Mouse (Mus musculus): ENCODE measurements at regions not wholly inside any gene's neighbourhood (a gene's known extent, or its start where the extent isn't known, plus 50 kb on each side); places are given as distances from the start of the nearest gene placed in this dataset.

DNA sequence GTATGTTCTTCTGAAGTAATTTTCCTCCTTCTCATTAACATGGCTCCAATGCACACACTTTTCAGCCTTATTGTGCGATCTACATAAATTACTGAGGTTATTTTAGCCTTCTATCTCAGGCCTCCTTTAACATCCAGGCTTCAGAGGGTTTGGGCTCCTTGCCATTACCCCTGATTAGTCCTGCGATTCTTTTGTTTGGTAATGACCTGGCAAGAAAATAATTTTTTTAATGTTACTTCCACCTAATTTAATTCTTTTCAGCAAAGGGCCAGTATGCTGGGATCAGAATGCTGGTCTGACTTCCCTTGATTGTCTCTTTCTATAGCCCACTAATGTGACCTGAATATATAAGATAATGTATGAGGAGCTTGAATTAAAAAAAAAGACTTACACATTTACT is 739.4 kb downstream of the Tbl1xr1 start:
- H3K27ac ChIP-seq (ENCODE audit: low read length), result no peak overlapping the region
- 14% methylated on average over 2 of the region's 2 CpGs for WGBS
- ATAC-seq, result peak; percentile 86
- no peak overlapping the region for H3K4me2 ChIP-seq (ENCODE audit: low read length)
- no peak overlapping the region for H3K9ac ChIP-seq (replicated peaks; ENCODE audit: low read depth, low read length)
- no peaks in the 10 kb centered on the region for H3K36me3 ChIP-seq (ENCODE audit: control insufficient read depth, insufficient read depth)
- no peaks in the 10 kb centered on the region for H3K9me3 ChIP-seq (ENCODE audit: control insufficient read depth, low read length)
- H3K4me1 ChIP-seq (replicated peaks; ENCODE audit: control insufficient read depth, insufficient read depth, low read length), result no peaks in the 10 kb centered on the region
- no peaks in the 10 kb centered on the region for H3K27me3 ChIP-seq (replicated peaks; ENCODE audit: control insufficient read depth, insufficient read depth, low read length)
- H3K4me3 ChIP-seq (replicated peaks; ENCODE audit: low read length), result no peak overlapping the region

DNA sequence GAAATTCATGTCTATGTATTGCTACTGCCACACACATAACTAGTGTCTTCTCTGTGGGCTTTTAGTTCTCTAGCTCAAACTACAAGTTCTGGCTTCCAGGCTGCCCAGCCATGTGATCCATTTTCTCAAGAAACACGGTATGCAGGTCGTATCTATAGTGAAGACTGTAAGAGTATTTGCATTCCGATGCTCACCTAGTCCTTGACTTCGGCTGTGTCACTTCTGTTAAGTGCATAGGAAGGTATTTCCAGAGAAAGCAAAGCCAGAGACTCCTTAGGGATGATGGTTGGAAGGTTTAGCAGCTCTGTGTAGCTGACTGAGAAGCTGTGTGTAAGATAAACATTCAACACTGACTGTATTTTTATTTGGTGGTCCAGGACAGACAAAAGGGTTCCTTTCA is 750.0 kb downstream of the Tbl1xr1 start:
- Histone ChIP-seq H3K4me1 (replicated peaks; ENCODE audit: control insufficient read depth, insufficient read depth, low read length) (no peaks in the 10 kb centered on the region), H3K27me3 (replicated peaks; ENCODE audit: control insufficient read depth, insufficient read depth, low read length) (no peaks in the 10 kb centered on the region), H3K27ac (ENCODE audit: low read length) (no peak overlapping the region), H3K4me2 (ENCODE audit: low read length) (no peak overlapping the region), H3K9ac (replicated peaks; ENCODE audit: low read depth, low read length) (no peak overlapping the region), H3K9me3 (ENCODE audit: control insufficient read depth, low read length) (no peaks in the 10 kb centered on the region), H3K36me3 (ENCODE audit: control insufficient read depth, insufficient read depth) (no peaks in the 10 kb centered on the region), H3K4me3 (replicated peaks; ENCODE audit: low read length) (no peak overlapping the region)
- no peak for ATAC-seq
- WGBS, result 81% methylated on average over 4 of the region's 4 CpGs

DNA sequence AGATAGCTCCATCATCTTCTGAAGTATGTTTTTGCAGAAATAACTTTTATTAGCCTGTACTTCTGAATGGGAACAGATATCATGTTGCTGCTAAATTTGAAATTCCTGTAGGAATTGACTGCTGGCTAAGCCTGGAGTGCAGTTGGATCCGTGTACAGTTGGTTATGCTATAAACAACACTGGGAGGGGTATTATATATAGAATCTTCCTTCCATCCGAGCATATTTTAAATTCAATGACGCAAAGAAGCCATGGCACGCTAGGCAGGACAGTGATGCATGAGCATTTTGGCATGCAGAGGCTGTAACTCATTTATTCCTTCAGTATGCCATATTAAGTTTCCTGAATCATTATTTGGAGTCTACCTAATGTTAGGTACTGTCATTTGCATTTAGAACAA is 762.5 kb downstream of the Tbl1xr1 start:
- no peak overlapping the region for H3K4me3 ChIP-seq (replicated peaks; ENCODE audit: low read length)
- H3K27ac ChIP-seq (ENCODE audit: low read length), result no peak overlapping the region
- no peaks in the 10 kb centered on the region for H3K4me1 ChIP-seq (replicated peaks; ENCODE audit: control insufficient read depth, insufficient read depth, low read length)
- no peaks in the 10 kb centered on the region for H3K9me3 ChIP-seq (ENCODE audit: control insufficient read depth, low read length)
- WGBS, result 78% methylated on average over 4 of the region's 4 CpGs
- ATAC-seq, result no peak
- H3K9ac ChIP-seq (replicated peaks; ENCODE audit: low read depth, low read length), result no peak overlapping the region
- no peak overlapping the region for H3K4me2 ChIP-seq (ENCODE audit: low read length)
- H3K27me3 ChIP-seq (replicated peaks; ENCODE audit: control insufficient read depth, insufficient read depth, low read length), result no peaks in the 10 kb centered on the region
- H3K36me3 ChIP-seq (ENCODE audit: control insufficient read depth, insufficient read depth), result no peaks in the 10 kb centered on the region

DNA sequence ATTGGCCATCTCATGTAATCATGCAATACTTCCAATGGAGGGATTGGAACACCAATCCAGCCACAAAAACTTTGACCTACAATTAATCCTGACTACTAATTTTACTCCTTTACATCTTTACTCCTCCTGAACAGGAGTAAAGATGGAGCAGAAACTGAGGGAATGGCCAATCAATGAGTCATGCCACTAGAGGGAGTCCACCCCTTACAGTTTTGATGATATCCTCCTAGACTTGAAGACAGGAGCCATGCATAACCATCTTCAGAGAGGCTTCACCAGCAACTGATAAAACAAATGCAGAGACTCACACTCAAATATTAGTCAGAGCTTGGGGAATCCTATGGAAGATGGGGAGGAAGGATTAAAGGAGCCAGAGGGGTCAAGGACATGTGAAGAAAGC is 774.0 kb downstream of the Tbl1xr1 start:
- no peak overlapping the region for H3K4me2 ChIP-seq (ENCODE audit: low read length)
- no peak overlapping the region for H3K9ac ChIP-seq (replicated peaks; ENCODE audit: low read depth, low read length)
- no peaks in the 10 kb centered on the region for H3K36me3 ChIP-seq (ENCODE audit: control insufficient read depth, insufficient read depth)
- H3K9me3 ChIP-seq (ENCODE audit: control insufficient read depth, low read length), result no peaks in the 10 kb centered on the region
- no peak overlapping the region for H3K27ac ChIP-seq (ENCODE audit: low read length)
- no peak for ATAC-seq
- no peaks in the 10 kb centered on the region for H3K4me1 ChIP-seq (replicated peaks; ENCODE audit: control insufficient read depth, insufficient read depth, low read length)
- no peak overlapping the region for H3K4me3 ChIP-seq (replicated peaks; ENCODE audit: low read length)
- no peaks in the 10 kb centered on the region for H3K27me3 ChIP-seq (replicated peaks; ENCODE audit: control insufficient read depth, insufficient read depth, low read length)

DNA sequence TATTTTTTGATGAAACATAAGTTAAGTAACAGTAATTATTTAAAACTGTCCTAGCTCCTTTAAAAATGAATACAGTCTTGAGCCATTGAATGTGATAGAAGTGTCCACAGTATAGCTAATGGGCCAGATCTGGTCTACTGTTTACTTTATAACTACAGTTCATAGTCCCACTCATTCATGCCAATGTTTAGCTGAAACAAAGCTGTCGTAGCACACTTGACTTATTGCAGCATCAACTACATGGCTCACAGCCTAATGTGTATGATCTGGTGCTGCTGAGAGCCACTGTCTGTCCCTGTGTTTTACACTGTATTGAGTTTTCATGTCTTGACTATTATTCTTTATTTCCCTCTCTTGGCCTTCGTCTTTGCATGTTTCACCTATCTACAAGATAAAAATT is 787.1 kb downstream of the Tbl1xr1 start:
- Histone ChIP-seq H3K9ac (replicated peaks; ENCODE audit: low read depth, low read length) (no peak overlapping the region), H3K9me3 (ENCODE audit: control insufficient read depth, low read length) (no peaks in the 10 kb centered on the region), H3K27ac (ENCODE audit: low read length) (no peak overlapping the region), H3K27me3 (replicated peaks; ENCODE audit: control insufficient read depth, insufficient read depth, low read length) (no peaks in the 10 kb centered on the region), H3K4me3 (replicated peaks; ENCODE audit: low read length) (no peak overlapping the region), H3K4me1 (replicated peaks; ENCODE audit: control insufficient read depth, insufficient read depth, low read length) (no peaks in the 10 kb centered on the region), H3K4me2 (ENCODE audit: low read length) (no peak overlapping the region), H3K36me3 (ENCODE audit: control insufficient read depth, insufficient read depth) (no peaks in the 10 kb centered on the region)
- WGBS, result 83% methylated on average over 2 of the region's 2 CpGs
- no peak for ATAC-seq

DNA sequence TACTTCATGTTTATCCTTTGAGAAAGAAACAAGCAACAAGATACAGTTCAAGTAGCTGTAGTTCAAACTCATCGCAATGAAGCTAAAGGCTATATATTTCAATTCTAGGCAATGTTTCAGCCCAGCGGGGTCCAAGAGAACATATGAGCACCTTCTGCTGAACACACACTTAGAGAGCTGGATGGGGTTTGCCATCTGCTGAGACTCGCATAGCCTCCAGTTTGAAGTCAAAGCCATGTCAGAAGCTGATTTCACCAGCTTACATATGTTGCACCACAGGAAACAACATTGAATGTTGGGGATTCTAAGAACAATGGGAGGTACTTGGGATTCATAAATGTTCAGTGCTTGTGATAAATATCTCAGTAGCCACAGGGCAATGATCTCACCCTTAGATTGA is 801.4 kb downstream of the Tbl1xr1 start:
- H3K27ac ChIP-seq (ENCODE audit: low read length), result no peak overlapping the region
- H3K4me2 ChIP-seq (ENCODE audit: low read length), result no peak overlapping the region
- H3K9ac ChIP-seq (replicated peaks; ENCODE audit: low read depth, low read length), result no peak overlapping the region
- no peak for ATAC-seq
- H3K36me3 ChIP-seq (ENCODE audit: control insufficient read depth, insufficient read depth), result no peaks in the 10 kb centered on the region
- H3K4me1 ChIP-seq (replicated peaks; ENCODE audit: control insufficient read depth, insufficient read depth, low read length), result no peaks in the 10 kb centered on the region
- no peak overlapping the region for H3K4me3 ChIP-seq (replicated peaks; ENCODE audit: low read length)
- H3K9me3 ChIP-seq (ENCODE audit: control insufficient read depth, low read length), result no peaks in the 10 kb centered on the region
- no peaks in the 10 kb centered on the region for H3K27me3 ChIP-seq (replicated peaks; ENCODE audit: control insufficient read depth, insufficient read depth, low read length)
- 82% methylated on average over 3 of the region's 3 CpGs for WGBS

DNA sequence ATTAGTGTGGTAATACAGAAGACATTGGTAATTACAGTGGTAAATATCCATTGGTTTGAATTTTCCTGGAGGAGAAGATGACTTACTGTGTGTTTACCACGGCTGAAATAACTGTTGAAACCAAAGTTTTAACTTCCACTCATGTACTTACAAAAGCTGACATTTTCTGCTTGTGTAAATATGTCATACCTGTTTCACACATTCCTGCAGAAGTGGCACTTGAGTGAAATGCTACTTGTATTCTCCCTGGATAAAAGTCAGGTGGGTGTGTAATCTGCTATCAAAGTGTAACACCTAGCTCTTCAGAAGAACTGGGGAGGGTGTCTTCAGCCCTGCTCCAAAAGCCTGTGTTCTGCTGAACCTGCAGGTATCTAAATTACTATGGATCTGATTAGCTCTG is 816.3 kb downstream of the Tbl1xr1 start:
- Histone ChIP-seq H3K9me3 (ENCODE audit: control insufficient read depth, low read length) (no peaks in the 10 kb centered on the region), H3K27me3 (replicated peaks; ENCODE audit: control insufficient read depth, insufficient read depth, low read length) (no peaks in the 10 kb centered on the region), H3K4me2 (ENCODE audit: low read length) (no peak overlapping the region), H3K9ac (replicated peaks; ENCODE audit: low read depth, low read length) (no peak overlapping the region), H3K4me1 (replicated peaks; ENCODE audit: control insufficient read depth, insufficient read depth, low read length) (no peaks in the 10 kb centered on the region), H3K27ac (ENCODE audit: low read length) (no peak overlapping the region), H3K36me3 (ENCODE audit: control insufficient read depth, insufficient read depth) (no peaks in the 10 kb centered on the region), H3K4me3 (replicated peaks; ENCODE audit: low read length) (no peak overlapping the region)
- WGBS, result 62% methylated on average over 1 of the region's 1 CpGs
- ATAC-seq, result no peak

DNA sequence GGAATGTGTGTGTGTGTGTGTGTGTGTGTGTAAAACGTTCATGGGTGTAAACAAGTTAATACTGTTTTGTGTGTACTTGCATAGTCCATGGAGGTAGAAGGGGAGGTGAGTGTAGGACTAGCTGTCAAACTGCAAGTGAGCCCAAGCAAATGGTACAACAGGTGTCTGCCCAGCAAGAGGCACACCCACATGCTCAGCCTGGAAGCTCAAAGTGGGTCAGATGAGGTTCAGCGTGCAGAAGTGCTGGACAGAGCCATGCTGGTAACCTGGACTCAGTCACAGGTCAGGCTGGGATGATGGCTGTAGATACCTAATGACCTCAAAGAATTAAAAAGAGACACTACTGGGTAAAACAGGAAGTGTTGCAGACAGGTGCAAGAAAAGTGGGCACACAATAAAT is 821.2 kb downstream of the Tbl1xr1 start:
- H3K4me3 ChIP-seq (replicated peaks; ENCODE audit: low read length), result no peak overlapping the region
- H3K9ac ChIP-seq (replicated peaks; ENCODE audit: low read depth, low read length), result no peak overlapping the region
- 66% methylated on average over 2 of the region's 2 CpGs for WGBS
- H3K4me1 ChIP-seq (replicated peaks; ENCODE audit: control insufficient read depth, insufficient read depth, low read length), result no peaks in the 10 kb centered on the region
- no peaks in the 10 kb centered on the region for H3K9me3 ChIP-seq (ENCODE audit: control insufficient read depth, low read length)
- no peak for ATAC-seq
- no peak overlapping the region for H3K27ac ChIP-seq (ENCODE audit: low read length)
- H3K36me3 ChIP-seq (ENCODE audit: control insufficient read depth, insufficient read depth), result no peaks in the 10 kb centered on the region
- H3K4me2 ChIP-seq (ENCODE audit: low read length), result no peak overlapping the region
- H3K27me3 ChIP-seq (replicated peaks; ENCODE audit: control insufficient read depth, insufficient read depth, low read length), result no peaks in the 10 kb centered on the region

DNA sequence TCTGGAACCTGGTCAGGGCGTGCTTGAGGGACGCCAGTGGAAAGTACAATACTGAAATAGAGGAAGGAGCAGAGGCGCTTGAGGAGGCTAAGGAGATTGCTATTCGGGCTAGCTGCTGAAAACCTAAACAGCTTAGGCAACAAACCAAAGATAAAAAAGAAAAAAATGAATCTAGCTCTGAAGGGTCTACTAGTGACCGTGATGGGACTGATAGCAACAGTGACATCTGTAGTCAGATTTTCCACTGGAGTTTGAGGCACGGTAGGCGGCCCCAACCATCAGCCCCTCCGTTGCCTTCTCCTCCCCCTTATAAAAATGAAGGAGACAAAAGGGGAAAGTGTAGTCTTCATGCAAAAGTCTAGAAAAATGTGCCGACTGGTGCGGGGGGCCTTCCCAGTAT is 824.5 kb downstream of the Tbl1xr1 start:
- Histone ChIP-seq H3K27me3 (replicated peaks; ENCODE audit: control insufficient read depth, insufficient read depth, low read length) (no peaks in the 10 kb centered on the region), H3K4me2 (ENCODE audit: low read length) (no peak overlapping the region), H3K27ac (ENCODE audit: low read length) (no peak overlapping the region), H3K4me1 (replicated peaks; ENCODE audit: control insufficient read depth, insufficient read depth, low read length) (no peaks in the 10 kb centered on the region), H3K9me3 (ENCODE audit: control insufficient read depth, low read length) (no peaks in the 10 kb centered on the region), H3K36me3 (ENCODE audit: control insufficient read depth, insufficient read depth) (no peaks in the 10 kb centered on the region), H3K9ac (replicated peaks; ENCODE audit: low read depth, low read length) (no peak overlapping the region), H3K4me3 (replicated peaks; ENCODE audit: low read length) (no peak overlapping the region)
- WGBS, result 95% methylated on average over 10 of the region's 10 CpGs
- ATAC-seq, result no peak

DNA sequence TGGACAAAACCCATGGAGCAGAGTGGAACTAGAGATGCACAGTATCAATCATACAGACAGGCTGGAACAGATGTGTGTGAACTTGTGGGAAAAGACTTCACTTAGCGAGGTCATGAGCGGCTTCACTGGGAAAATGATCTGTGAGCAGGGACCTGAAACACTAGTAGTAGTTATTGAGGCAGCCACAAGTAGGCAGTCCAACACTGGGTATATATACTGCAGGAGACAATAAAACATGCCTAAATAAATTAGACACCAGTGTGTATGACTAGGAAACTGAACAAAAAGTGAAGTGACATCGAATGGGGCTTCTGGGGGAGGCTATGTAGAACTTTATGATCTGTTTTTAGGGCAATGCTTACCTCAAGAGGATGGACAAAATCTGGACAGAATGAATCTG is 852.5 kb downstream of the Tbl1xr1 start:
- H3K27ac ChIP-seq (ENCODE audit: low read length), result no peak overlapping the region
- no peak for ATAC-seq
- H3K4me3 ChIP-seq (replicated peaks; ENCODE audit: low read length), result no peak overlapping the region
- no peaks in the 10 kb centered on the region for H3K9me3 ChIP-seq (ENCODE audit: control insufficient read depth, low read length)
- H3K9ac ChIP-seq (replicated peaks; ENCODE audit: low read depth, low read length), result no peak overlapping the region
- 88% methylated on average over 3 of the region's 3 CpGs for WGBS
- H3K4me2 ChIP-seq (ENCODE audit: low read length), result no peak overlapping the region
- H3K4me1 ChIP-seq (replicated peaks; ENCODE audit: control insufficient read depth, insufficient read depth, low read length), result peaks cover 6% of the 10 kb centered on the region; the same call in 1 of the 2 replicates
- no peaks in the 10 kb centered on the region for H3K27me3 ChIP-seq (replicated peaks; ENCODE audit: control insufficient read depth, insufficient read depth, low read length)
- no peaks in the 10 kb centered on the region for H3K36me3 ChIP-seq (ENCODE audit: control insufficient read depth, insufficient read depth)
